Mouse (Mus musculus): Measurements from ENCODE around the gene Lmcd1.

Gene Lmcd1

DNA sequence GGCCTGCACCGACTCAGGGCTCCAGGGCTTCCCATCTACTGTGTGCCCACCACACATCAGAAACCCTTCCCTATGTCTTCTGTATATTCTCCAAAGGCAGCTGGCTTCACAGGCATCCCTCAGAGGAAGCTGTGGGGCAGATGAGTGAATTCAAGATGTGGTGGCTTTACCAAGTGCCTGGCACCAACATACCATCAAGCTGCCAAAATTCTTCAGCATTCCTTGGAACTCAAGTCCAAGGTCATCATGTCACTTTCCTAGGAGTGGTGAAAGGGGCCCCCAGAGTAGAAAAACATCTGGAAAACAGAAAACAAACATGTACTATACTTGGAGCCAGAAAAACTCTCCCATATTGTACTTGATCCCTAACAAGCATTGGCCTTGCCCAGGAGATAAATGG, 85.8 kb downstream of the Lmcd1 start:
- DNase-seq (ENCODE audit: low read depth): no peak

DNA sequence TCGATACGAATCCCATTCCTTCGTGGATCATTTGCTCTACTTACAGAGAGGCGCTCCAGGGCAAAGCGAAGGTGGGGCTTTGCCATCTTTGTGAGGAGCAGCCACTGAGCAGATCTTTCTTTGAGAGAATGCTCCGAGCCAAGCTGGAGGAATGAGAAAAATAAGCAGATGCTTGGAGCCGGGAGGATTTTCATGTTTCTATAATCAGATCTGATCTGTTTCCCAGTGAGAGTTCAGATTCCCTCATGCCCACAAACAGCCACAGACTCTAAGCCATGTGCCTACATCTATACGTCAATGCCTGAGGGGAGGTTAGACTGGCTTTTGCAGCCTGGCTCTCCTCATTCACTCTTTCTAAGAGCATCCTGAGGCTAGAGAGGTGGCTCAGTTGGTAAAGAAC, 87.1 kb downstream of the Lmcd1 start:
- DNase-seq (ENCODE audit: low read depth): no peak

DNA sequence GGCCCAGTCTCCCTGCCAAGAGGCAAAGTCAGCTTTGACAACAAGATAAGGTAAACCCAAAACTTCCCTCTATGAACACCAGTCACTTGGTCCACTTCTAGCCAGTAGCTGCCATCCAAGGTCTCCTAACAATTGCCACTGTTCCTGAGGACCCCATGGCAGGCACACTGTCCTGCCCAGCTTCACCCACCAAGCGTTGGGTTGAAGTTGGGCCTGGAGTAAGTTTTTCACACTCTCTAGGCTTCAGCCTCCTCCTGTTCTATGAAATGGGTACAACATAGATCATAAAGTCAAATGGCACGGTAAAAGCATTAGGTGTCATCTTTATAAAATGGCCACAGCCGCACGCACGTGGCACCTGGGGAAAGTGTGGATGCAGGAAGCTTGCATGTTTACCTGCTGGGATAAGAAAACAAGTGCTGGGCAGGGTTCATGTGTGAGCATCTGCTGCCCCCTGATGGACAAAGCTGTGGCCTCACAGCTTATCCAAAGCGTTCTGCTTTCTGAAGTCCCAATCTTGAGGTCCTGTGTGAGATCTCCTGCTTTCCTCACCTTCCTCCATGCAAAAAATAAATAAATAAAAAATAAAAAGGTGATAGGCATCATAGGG, 88.9 kb downstream of the Lmcd1 start:
- peak; percentile 59 for DNase-seq (ENCODE audit: low read depth)

DNA sequence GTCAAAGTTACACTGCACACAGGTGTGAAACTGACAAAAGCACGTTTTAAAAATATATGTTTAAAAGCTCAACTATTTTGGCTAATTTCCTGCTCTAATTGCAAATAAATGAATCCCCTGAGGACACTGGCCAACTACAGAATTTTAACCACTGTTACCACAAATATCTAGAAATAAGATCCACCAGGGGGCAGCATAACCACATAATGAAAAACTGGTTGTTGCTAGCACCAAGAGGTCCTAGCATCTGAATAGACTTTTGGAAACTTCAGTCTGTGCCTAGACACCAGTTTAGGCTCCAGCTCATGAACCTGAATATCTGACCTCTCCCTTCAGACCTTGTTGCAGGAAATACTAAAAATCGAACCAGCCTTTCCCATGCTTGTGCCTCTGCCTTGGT, 91.0 kb downstream of the Lmcd1 start:
- no peak for DNase-seq (ENCODE audit: low read depth)

DNA sequence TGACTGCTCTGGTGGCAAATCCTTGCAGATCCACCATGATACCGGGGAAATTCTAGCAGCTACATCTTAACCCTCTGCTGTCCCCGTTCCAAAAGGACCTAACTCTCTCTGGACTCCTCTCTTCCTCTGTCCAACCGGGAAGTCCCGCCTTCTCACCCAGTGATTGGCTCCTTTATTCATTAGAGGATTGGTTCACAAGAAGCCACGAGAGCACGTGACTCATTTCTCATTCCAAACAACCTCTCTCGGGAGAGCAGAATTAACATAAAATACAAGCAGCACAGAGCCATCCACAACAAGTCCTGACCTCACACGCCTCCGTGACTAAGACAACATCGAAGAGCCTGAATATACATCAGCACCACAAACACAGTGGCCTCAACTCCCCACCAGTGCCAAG, 91.7 kb downstream of the Lmcd1 start:
- no peak for DNase-seq (ENCODE audit: low read depth)

DNA sequence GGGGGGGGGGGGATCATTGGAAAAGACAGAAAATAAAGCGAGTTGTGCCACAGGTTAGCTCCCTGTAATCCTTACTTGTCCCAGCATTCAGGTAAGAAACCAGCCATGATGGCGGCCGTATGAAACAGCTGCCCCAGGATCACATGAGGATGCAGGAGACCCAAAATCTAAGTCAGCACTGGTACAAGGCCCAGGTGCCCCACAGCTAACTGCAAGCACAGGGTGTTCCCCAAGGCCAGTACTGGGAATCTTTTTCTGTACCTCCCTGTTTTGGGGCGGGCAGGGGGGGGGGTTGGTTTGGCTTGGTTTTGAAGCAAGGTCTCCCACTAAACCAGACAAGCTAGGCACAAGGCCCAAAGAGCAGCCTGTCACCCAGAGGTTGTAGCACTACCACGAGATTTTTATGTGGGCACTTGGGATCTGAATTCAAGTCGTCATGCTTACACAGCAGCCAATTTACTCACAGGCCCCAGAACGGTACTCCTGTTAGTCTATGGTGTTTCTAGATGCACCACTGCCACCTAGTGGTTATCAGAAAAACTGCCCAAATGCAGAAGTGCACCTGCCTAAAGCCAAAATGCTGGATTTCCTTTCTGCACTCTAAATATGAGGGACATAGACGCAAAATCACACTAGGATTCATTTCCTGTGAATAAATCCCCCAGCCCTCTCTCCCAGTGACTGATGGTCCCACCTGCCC, 100.5 kb downstream of the Lmcd1 start:
- DNase-seq (ENCODE audit: low read depth): no peak

DNA sequence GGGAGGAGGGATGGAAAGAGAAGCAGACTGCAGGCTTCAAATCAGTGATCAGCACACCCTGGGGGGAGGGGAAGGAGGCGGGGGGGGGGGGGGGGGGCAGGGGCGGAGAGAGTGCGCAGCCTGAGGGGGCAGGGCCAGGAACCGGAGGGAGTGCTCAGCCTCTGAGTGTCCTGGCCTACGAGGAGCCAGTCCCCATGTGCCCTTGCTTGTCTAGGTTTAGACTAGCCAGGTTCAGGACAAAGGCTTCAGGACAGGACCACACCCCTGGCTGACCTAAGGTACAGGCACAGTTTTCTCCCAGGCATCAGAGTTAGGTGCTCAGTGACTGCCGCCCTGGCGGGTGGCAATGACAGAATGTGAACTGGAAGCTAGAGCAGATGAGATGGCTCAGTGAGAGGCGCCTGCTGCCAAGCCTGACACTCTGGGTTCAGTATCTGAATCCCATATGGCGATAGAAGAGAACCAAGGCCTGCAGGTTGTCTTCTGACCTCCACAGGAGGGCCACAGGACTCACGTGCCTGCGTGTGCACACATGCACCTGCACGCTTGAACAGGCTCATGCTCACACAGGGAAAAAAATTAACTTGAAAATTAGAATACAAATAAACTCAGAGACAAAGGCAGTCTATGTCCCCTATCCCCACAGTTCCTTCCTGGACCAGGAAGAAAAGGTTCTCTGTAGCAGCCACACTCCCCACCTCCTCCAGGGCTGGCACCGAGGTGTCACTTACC, 102.3 kb downstream of the Lmcd1 start:
- no peak for DNase-seq (ENCODE audit: low read depth)

DNA sequence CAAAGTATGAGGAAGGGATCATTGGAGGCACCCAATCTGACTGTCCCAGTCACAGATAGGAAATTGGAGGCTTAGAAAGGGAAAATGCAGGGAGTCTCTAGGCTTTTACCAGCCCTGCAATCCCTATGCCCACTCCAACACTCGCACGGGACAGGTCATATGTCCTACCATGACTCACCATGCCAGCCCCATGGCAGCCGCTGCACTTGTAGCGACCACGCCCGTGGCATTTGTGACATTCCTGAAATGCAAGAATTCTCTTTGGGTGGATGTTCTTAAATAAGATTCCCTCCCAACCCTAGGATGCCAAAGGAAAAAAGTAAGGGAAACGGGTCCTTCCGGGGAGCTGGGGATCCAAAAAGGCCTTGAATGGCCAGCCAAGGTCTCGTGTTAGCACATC, 105.5 kb downstream of the Lmcd1 start:
- DNase-seq (ENCODE audit: low read depth): no peak

Data from fibroblast of lung, adult 2 months (primary cell).